Mouse (Mus musculus): ENCODE data around the gene Tacc2. TPM values are rescaled to one million over a fixed set of nuclear protein-coding genes. Genes with fewer than 3 reads are reported as not detected.

Tacc2 gene
- total and polyA plus RNA-seq, 2 experiments from 2014 or later: 39.0 to 83.8 TPM

DNA sequence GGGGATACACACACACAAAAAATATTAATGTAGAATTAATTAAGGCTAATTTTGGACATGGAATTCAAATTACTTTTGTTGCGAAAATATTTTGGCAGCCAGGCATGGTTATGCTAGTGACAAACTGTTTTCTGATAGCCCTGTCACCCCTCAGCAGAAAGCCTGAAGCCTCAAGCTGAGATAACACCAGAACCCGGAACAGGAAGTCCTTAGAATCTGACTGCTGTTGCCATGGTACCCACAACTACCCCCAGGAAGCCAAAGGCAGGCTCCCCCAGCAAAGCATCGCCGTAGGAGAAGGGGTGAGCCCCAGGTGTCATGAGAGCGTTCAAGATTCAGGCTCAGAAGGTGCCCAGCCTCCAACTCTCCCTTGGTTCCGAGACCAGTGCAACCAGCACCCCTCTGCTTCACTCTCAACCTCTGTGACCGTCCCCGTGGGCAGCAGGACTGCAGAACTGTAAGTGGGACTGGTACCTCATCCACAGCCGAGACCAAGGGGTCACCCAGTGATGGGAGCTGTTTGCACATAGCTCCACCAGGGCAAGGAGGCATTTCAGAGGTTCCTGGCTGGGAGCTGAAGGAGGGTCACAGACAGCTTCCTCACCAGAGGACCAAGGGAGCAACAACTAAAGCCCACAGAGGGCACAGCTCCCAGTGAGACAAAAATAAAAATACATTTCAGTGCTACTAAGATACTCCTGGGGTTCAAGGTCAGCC, 196.8 kb downstream of the Tacc2 start, which contains the start of gene Btbd16:
Gene Btbd16 (plus strand): TSS at position 156 of the 717 bp plus-strand sequence.
- Histone ChIP-seq H3K9me3 (replicated peaks; ENCODE audit: control insufficient read depth, low read length) (no peaks in the 10 kb centered on the region), H3K4me1 (ENCODE audit: control insufficient read depth, insufficient read depth) (peaks cover 5% of the 10 kb centered on the region; the same call in 1 of the 2 replicates), H3K27me3 (ENCODE audit: control insufficient read depth, insufficient read depth, low read length) (no peaks in the 10 kb centered on the region), H3K36me3 (replicated peaks; ENCODE audit: control insufficient read depth, insufficient read depth, low read length) (no peaks in the 10 kb centered on the region), H3K4me3 (ENCODE audit: low read depth, low read length) (no peak within 1 kb of the TSS), H3K9ac (replicated peaks; ENCODE audit: low read depth, low read length) (no peak within 1 kb of the TSS), H3K27ac (ENCODE audit: low read depth) (peak within 1 kb of the TSS; percentile 70), H3K4me2 (ENCODE audit: low read depth, low read length) (no peak within 1 kb of the TSS)
- no peak for TF ChIP-seq CTCF (IDR thresholded peaks at IDR 0.05; ENCODE audit: low read depth)
- no peak for TF ChIP-seq EP300 (IDR thresholded peaks at IDR 0.05; ENCODE audit: low read depth)
- no peak for DNase-seq (ENCODE audit: low spot score)
- 38% methylated on average over 9 of the region's 9 CpGs for WGBS
- no peak for ATAC-seq (ENCODE audit: insufficient read depth, low read depth)

DNA sequence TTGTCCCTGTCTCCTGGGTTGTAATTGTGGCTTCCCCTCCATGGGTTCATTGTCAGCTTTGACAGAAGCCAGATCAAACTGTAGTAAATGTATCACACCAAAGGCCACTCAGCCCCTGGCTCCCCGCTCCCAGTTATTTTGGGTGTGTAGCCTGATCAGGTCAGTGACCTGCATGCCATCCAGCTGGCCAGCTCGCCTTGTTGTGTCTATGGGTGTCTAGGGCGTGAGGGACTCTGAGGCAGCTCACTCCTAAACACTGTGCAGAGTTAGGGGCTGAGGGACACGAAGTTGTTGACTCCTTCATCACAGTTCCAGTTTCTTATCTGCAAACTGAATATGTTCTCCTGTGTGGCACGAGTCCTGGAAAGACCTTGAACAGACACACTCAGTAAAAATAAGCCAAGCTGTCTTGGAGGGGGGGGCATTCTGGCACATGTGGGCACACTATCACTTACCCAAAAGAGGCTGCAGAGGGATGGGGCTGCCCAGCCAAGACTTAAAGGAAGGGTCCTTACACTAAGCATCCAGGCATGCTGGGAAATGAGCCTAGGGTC, 203.7 kb downstream of the Tacc2 start:
- 26% methylated on average over 5 of the region's 5 CpGs for WGBS
- no peaks in the 10 kb centered on the region for H3K27me3 ChIP-seq (ENCODE audit: control insufficient read depth, insufficient read depth, low read length)
- H3K9me3 ChIP-seq (replicated peaks; ENCODE audit: control insufficient read depth, low read length): no peaks in the 10 kb centered on the region
- DNase-seq (ENCODE audit: low spot score): peak; percentile 68
- no peak overlapping the region for H3K4me2 ChIP-seq (ENCODE audit: low read depth, low read length)
- peaks cover 14% of the 10 kb centered on the region for H3K4me1 ChIP-seq (ENCODE audit: control insufficient read depth, insufficient read depth)
- no peaks in the 10 kb centered on the region for H3K36me3 ChIP-seq (replicated peaks; ENCODE audit: control insufficient read depth, insufficient read depth, low read length)
- peak overlapping the region; percentile 81 for H3K27ac ChIP-seq (ENCODE audit: low read depth)
- TF ChIP-seq CTCF (IDR thresholded peaks at IDR 0.05; ENCODE audit: low read depth): no peak
- no peak for TF ChIP-seq EP300 (IDR thresholded peaks at IDR 0.05; ENCODE audit: low read depth)
- H3K4me3 ChIP-seq (ENCODE audit: low read depth, low read length): no peak overlapping the region
- H3K9ac ChIP-seq (replicated peaks; ENCODE audit: low read depth, low read length): no peak overlapping the region
- peak; percentile 70 for ATAC-seq (ENCODE audit: insufficient read depth, low read depth)

DNA sequence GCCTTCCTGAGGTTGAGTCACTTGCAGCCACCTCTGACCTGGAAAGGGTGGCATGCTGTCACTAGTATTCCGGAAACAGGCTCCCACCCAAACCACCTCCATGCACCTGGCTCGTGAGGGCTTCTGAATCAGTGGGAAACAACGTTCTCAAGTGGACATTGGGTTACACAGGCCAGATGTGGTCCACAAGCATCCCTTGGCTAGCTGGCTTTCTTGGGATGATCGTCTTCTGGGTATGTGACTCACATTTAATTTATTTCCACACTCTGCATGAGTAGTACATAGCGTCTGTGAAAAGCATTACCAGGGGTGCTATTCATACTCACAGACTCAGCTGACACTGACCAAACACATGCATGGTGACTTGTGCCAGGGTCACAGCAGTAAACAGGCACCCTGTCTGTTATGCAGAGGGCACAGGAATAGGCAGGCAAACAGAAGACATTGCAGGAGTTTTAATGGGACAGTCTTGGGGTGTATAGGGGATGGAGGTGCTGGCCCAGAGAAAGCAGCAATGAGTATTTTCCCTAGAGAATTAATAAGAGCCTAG, 205.3 kb downstream of the Tacc2 start:
- H3K4me2 ChIP-seq (ENCODE audit: low read depth, low read length): no peak overlapping the region
- DNase-seq (ENCODE audit: low spot score): no peak
- no peaks in the 10 kb centered on the region for H3K9me3 ChIP-seq (replicated peaks; ENCODE audit: control insufficient read depth, low read length)
- H3K27ac ChIP-seq (ENCODE audit: low read depth): no peak overlapping the region
- peaks cover 19% of the 10 kb centered on the region for H3K4me1 ChIP-seq (ENCODE audit: control insufficient read depth, insufficient read depth)
- H3K27me3 ChIP-seq (ENCODE audit: control insufficient read depth, insufficient read depth, low read length): no peaks in the 10 kb centered on the region
- TF ChIP-seq CTCF (IDR thresholded peaks at IDR 0.05; ENCODE audit: low read depth): no peak
- no peak for TF ChIP-seq EP300 (IDR thresholded peaks at IDR 0.05; ENCODE audit: low read depth)
- H3K36me3 ChIP-seq (replicated peaks; ENCODE audit: control insufficient read depth, insufficient read depth, low read length): no peaks in the 10 kb centered on the region
- WGBS: 77% methylated on average over 5 of the region's 5 CpGs
- no peak overlapping the region for H3K4me3 ChIP-seq (ENCODE audit: low read depth, low read length)
- no peak overlapping the region for H3K9ac ChIP-seq (replicated peaks; ENCODE audit: low read depth, low read length)
- ATAC-seq (ENCODE audit: insufficient read depth, low read depth): no peak; the same call in 1 of the 2 replicates

DNA sequence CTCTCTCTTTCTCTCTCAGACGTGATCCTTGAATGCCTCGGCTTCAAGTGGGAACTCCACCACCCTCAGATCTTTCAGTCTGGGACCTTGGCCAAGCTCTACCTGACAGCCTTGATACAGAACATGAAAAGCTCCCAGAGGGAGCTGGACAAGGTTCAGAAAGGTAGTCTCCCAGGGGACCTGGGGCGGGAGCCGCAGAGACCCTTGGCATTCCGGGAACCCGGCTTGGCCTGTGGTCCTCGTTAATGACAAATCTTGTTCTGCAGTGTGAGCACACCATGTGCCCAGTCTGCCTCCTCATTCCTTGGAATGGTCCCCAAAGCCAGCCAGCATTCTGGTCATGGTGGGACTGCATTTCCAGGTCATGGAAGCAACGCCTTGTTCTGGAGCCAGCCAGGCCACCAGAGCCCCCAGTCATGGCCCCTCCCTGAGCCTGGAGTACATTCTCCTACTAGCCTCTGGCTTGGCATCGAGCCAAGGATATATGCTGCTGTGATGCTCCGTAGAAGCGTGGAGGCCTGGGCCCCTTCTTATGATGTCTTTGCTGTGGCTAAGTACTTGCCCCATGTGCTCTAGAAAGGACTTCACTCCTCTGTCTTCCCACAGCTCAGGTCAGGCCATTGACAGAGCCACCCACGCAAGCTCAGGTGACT, 208.8 kb downstream of the Tacc2 start:
- ATAC-seq (ENCODE audit: insufficient read depth, low read depth): no peak
- Histone ChIP-seq H3K27me3 (ENCODE audit: control insufficient read depth, insufficient read depth, low read length) (no peaks in the 10 kb centered on the region), H3K9ac (replicated peaks; ENCODE audit: low read depth, low read length) (no peak overlapping the region), H3K4me1 (ENCODE audit: control insufficient read depth, insufficient read depth) (peaks cover 10% of the 10 kb centered on the region; the same call in 1 of the 2 replicates), H3K27ac (ENCODE audit: low read depth) (no peak overlapping the region), H3K9me3 (replicated peaks; ENCODE audit: control insufficient read depth, low read length) (no peaks in the 10 kb centered on the region), H3K4me2 (ENCODE audit: low read depth, low read length) (no peak overlapping the region), H3K4me3 (ENCODE audit: low read depth, low read length) (no peak overlapping the region), H3K36me3 (replicated peaks; ENCODE audit: control insufficient read depth, insufficient read depth, low read length) (no peaks in the 10 kb centered on the region)
- TF ChIP-seq CTCF (IDR thresholded peaks at IDR 0.05; ENCODE audit: low read depth): no peak
- no peak for TF ChIP-seq EP300 (IDR thresholded peaks at IDR 0.05; ENCODE audit: low read depth)
- DNase-seq (ENCODE audit: low spot score): no peak
- WGBS: 37% methylated on average over 12 of the region's 12 CpGs

DNA sequence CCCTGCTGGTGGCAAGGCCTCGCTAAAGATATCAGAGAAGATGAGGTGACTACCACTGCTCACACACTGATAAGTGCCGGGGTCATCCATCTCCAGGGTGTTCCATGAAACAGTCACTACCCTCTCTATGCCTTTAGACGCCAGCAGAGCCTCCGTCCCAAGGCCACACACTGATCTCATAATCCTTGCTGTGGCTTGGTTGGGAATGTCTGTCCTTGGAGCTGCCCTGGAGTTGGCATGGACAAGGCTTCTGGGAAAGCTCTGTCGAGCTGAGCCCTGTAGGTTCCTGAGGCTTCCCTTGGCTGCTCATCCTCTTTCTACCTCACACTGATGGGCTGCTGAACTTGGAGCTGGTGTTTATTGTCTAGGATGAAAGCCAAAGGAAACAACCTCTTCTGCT, 209.5 kb downstream of the Tacc2 start:
- Histone ChIP-seq H3K27me3 (ENCODE audit: control insufficient read depth, insufficient read depth, low read length) (no peaks in the 10 kb centered on the region), H3K27ac (ENCODE audit: low read depth) (no peak overlapping the region), H3K4me1 (ENCODE audit: control insufficient read depth, insufficient read depth) (peaks cover 10% of the 10 kb centered on the region; the same call in 1 of the 2 replicates), H3K9me3 (replicated peaks; ENCODE audit: control insufficient read depth, low read length) (no peaks in the 10 kb centered on the region), H3K9ac (replicated peaks; ENCODE audit: low read depth, low read length) (no peak overlapping the region), H3K4me2 (ENCODE audit: low read depth, low read length) (no peak overlapping the region), H3K36me3 (replicated peaks; ENCODE audit: control insufficient read depth, insufficient read depth, low read length) (no peaks in the 10 kb centered on the region), H3K4me3 (ENCODE audit: low read depth, low read length) (no peak overlapping the region)
- 0 out of 2 replicates have a peak, but pooled peaks have one; percentile 27 for ATAC-seq (ENCODE audit: insufficient read depth, low read depth)
- 38% methylated on average over 5 of the region's 5 CpGs for WGBS
- TF ChIP-seq CTCF (IDR thresholded peaks at IDR 0.05; ENCODE audit: low read depth): no peak
- TF ChIP-seq EP300 (IDR thresholded peaks at IDR 0.05; ENCODE audit: low read depth): no peak
- no peak for DNase-seq (ENCODE audit: low spot score)
